9 mouse cellular contexts compared by ENCODE assay signal in the genomic region with DNA sequence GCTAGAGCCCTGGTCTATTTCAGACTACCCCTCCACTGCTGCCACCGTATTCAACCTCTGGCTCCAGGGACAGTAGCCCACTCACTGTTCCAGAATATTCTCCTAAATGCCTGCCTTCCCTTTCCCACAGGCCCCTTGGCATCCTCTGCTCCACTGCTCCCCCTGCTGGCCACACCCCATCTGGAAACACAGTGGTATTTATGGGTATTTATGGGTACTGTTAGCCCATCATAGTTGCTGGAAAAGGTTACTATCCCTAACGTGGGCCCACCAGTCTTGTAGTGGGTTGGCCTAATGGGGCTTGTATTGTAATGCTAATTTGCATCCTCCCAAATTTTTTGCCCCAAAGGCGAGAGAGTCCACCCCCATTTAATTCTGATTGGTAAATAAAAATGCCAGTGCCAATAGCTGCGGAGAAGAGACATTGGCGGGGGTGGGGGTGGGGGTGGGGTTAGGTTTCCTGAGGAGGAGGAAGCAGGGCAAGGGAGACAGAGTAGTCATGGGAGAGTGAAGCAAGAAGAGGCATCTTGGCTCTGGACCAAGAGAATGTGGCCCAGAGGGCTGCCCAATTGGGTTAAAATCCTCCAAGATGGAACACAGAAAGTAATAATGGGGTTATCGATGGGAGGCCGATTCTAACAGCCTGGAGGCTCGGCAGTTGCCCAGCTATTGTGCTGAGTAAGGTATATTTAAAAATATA. TPM values are rescaled to one million over a fixed set of nuclear protein-coding genes. Genes with fewer than 3 reads are reported as not detected.
A peak's percentile ranks its signal among the peaks of the same experiment; 100 is the strongest.
DNase-seq lines count a peak whose midpoint lies in the region; ATAC-seq and TF ChIP-seq lines count a peak whose summit lies in the region.
"Had no signal": no experiment of that assay in that cellular context is flagged by ENCODE, and none has a peak within 500 bp of the region (broad histone marks: within the 10 kb centered on the region; RNA-seq: fewer than 3 reads in every experiment).

No protein-coding gene starts in this region.

- ATAC-seq in heart, embryonic 12.5 days (ENCODE audit: insufficient number of reproducible peaks, low FRiP score): no peak
- ATAC-seq in stomach, postnatal 0 days (ENCODE audit: low FRiP score, low TSS enrichment): 0 out of 2 replicates have a peak, but pooled peaks have one; percentile 30

- 0 out of 2 replicates have a peak, but pooled peaks cover 4% of the 10 kb centered on the region for H3K27me3 ChIP-seq in heart, embryonic 12.5 days (replicated peaks)
- no peaks in the 10 kb centered on the region for H3K27me3 ChIP-seq in stomach, postnatal 0 days (ENCODE audit: control insufficient read depth, insufficient read depth, low read length)
- H3K27me3 ChIP-seq: neural tube, embryonic 13.5 days had no signal

- WGBS in heart, embryonic 12.5 days: 62% methylated on average over 8 of the region's 8 CpGs
- 59% methylated on average over 8 of the region's 8 CpGs for WGBS in stomach, postnatal 0 days

- no peak overlapping the region for H3K4me3 ChIP-seq in heart, embryonic 12.5 days
- H3K4me3 ChIP-seq in stomach, postnatal 0 days (ENCODE audit: low read depth, low read length): no peak overlapping the region
- H3K4me3 ChIP-seq: neural tube, embryonic 13.5 days had no signal

- H3K9ac ChIP-seq in heart, embryonic 12.5 days: no peak overlapping the region
- H3K9ac ChIP-seq in stomach, postnatal 0 days (ENCODE audit: low read length): no peak overlapping the region
- H3K9ac ChIP-seq: neural tube, embryonic 13.5 days had no signal

- intact Hi-C loops in heart, postnatal 14 days (cut with DNase I): loop anchor here (1.0 kb wide), 1 partner anchor 289 kb away; no protein-coding TSS in a partner anchor

- peak; percentile 83 for TF ChIP-seq CTCF in stomach, postnatal 0 days (IDR thresholded peaks at IDR 0.05; ENCODE audit: low read depth)

- TF ChIP-seq EP300 in stomach, postnatal 0 days (optimal IDR thresholded peaks at IDR 0.05): no peak

- no peaks in the 10 kb centered on the region for H3K9me3 ChIP-seq in heart, embryonic 12.5 days (replicated peaks)
- H3K9me3 ChIP-seq in stomach, postnatal 0 days (ENCODE audit: control insufficient read depth, low read length): no peaks in the 10 kb centered on the region
- H3K9me3 ChIP-seq: neural tube, embryonic 13.5 days had no signal

- no peaks in the 10 kb centered on the region for H3K36me3 ChIP-seq in heart, embryonic 12.5 days
- H3K36me3 ChIP-seq in stomach, postnatal 0 days (ENCODE audit: control insufficient read depth, insufficient read depth, low read length): no peaks in the 10 kb centered on the region
- H3K36me3 ChIP-seq: neural tube, embryonic 13.5 days had no signal

- H3K27ac ChIP-seq in heart, embryonic 12.5 days (ENCODE audit: poor library complexity, severe bottlenecking): no peak overlapping the region
- H3K27ac ChIP-seq in stomach, postnatal 0 days (replicated peaks): no peak overlapping the region
- H3K27ac ChIP-seq: neural tube, embryonic 13.5 days had no signal

- peaks cover 17% of the 10 kb centered on the region for H3K4me1 ChIP-seq in heart, embryonic 12.5 days (replicated peaks)
- no peaks in the 10 kb centered on the region for H3K4me1 ChIP-seq in stomach, postnatal 0 days (replicated peaks; ENCODE audit: control insufficient read depth, insufficient read depth)
- H3K4me1 ChIP-seq: neural tube, embryonic 13.5 days had no signal

- no peak overlapping the region for H3K4me2 ChIP-seq in heart, embryonic 12.5 days
- no peak overlapping the region for H3K4me2 ChIP-seq in stomach, postnatal 0 days (replicated peaks; ENCODE audit: low read depth)
- H3K4me2 ChIP-seq: neural tube, embryonic 13.5 days had no signal

- peak; percentile 48 to 86 for DNase-seq in heart, adult 18-20 months
- DNase-seq in urinary bladder, adult 18-20 months (ENCODE audit: low spot score in 2 of 2): peak; percentile 40 to 71
- no peak for DNase-seq in urinary bladder, postnatal 10 days (ENCODE audit: low spot score)
- peak; percentile 56 to 76 for DNase-seq in cerebellum, postnatal 14 days
- peak; percentile 69 to 78 for DNase-seq in heart, postnatal 14 days
- DNase-seq in lung, postnatal 14 days: peak; percentile 83
- DNase-seq in stomach, postnatal 0 days (ENCODE audit: low spot score): peak; percentile 66

RNA-seq across cellular contexts. Expression of gene Lrrc3, which starts 14.4 kb away (rescaled TPM):
- total RNA-seq in heart, adult 18-20 months (2021): under 1 TPM; 0.49 to 0.69 TPM
- polyA plus RNA-seq in heart, embryonic 12.5 days (2016; fragmentation: Nextera tagmentation; extraction: Ambion mirVana): 1.9 and 2.1 TPM in 2 replicates
- total RNA-seq in heart, postnatal 14 days (2021): under 1 TPM; 0.72 to 0.78 TPM
- 3.3 and 3.6 TPM in 2 replicates for polyA plus RNA-seq in stomach, postnatal 0 days (2015; fragmentation: Nextera tagmentation; extraction: Ambion mirVana)

RNA-seq across cellular contexts. Expression of gene Trpm2, which starts 53.6 kb away (rescaled TPM):
- 1 to 10 TPM in 1 of 2 experiments, under 1 TPM in 1; 0.99 to 1.5 TPM for total RNA-seq in heart, adult 18-20 months (2021)
- polyA plus RNA-seq in heart, embryonic 12.5 days (2016; fragmentation: Nextera tagmentation; extraction: Ambion mirVana): 0.19 and 0.32 TPM in 2 replicates
- 1 to 10 TPM in 1 of 2 experiments, under 1 TPM in 1; 0.34 to 1.5 TPM for total RNA-seq in heart, postnatal 14 days (2021)
- 0.61 and 0.85 TPM in 2 replicates for polyA plus RNA-seq in stomach, postnatal 0 days (2015; fragmentation: Nextera tagmentation; extraction: Ambion mirVana)

RNA-seq across cellular contexts. Expression of gene Gm3285, which starts 55.0 kb away (rescaled TPM):
- total RNA-seq in heart, adult 18-20 months (2021): not detected
- polyA plus RNA-seq in heart, embryonic 12.5 days (2016; fragmentation: Nextera tagmentation; extraction: Ambion mirVana): not detected in 2 replicates
- not detected for total RNA-seq in heart, postnatal 14 days (2021)
- not detected in 2 replicates for polyA plus RNA-seq in stomach, postnatal 0 days (2015; fragmentation: Nextera tagmentation; extraction: Ambion mirVana)
- polyA plus RNA-seq: neural tube, embryonic 13.5 days had no signal
